Mouse (Mus musculus) CH12.LX (cell line): ENCODE data around the gene Btbd2. TPM values are rescaled to one million over a fixed set of nuclear protein-coding genes. Genes with fewer than 3 reads are reported as not detected.

Experiments used
- DNase-seq: peaks from one replicate; pipeline ENCODE4 v3.0.0-alpha.2; 2013; ENCODE audit errors: extremely low read depth
- H3K27ac ChIP-seq: 2 replicates; pipeline ENCODE4 v1.5.1; 2012; ENCODE audit warnings: low read depth, mild to moderate bottlenecking, control low read depth, moderate library complexity; ENCODE audit not compliant: insufficient read depth
- H3K27me3 ChIP-seq: replicated peaks from 2 replicates; pipeline ENCODE3; 2012; ENCODE audit warnings: inconsistent platforms
- H3K36me3 ChIP-seq, 2 experiments: replicated peaks in 1 of 2; 2 replicates each; pipeline versions ENCODE3 to v1.6.1; 2012; ENCODE audit warnings: inconsistent platforms in 1 of 2, low read length in 1 of 2, mild to moderate bottlenecking in 1 of 2, mixed read lengths in 1 of 2, moderate library complexity in 1 of 2; ENCODE audit not compliant: control insufficient read depth in 1 of 2, insufficient read depth in 1 of 2
- H3K4me1 ChIP-seq, 2 experiments: 2 replicates each; pipeline ENCODE4 v1.6.1; 2012; ENCODE audit warnings: inconsistent platforms in 1 of 2, moderate library complexity in 1 of 2; ENCODE audit not compliant: insufficient read depth in 2 of 2, control insufficient read depth in 1 of 2
- H3K4me2 ChIP-seq: 2 replicates; pipeline ENCODE4 v1.6.1; 2012; ENCODE audit warnings: low read depth, mild to moderate bottlenecking, control low read depth; ENCODE audit not compliant: poor library complexity, insufficient read depth, severe bottlenecking
- H3K4me3 ChIP-seq, 3 experiments: fragments of 150-350 bp in 1 of 3; sonication (generic) in 1 of 3; replicated peaks in 1 of 3; 2 replicates each; pipeline versions ENCODE3 to v1.5.1; 2011 to 2012; ENCODE audit warnings: low read depth in 2 of 3, low read length in 2 of 3, mild to moderate bottlenecking in 2 of 3, moderate library complexity in 2 of 3, control low read depth in 1 of 3, improper control_type of control experiment in 1 of 3, inconsistent platforms in 1 of 3, mixed read lengths in 1 of 3; ENCODE audit not compliant: poor library complexity in 1 of 3
- H3K79me2 ChIP-seq: replicated peaks from 2 replicates; pipeline ENCODE4 v1.6.1; 2012; ENCODE audit warnings: mild to moderate bottlenecking, moderate library complexity; ENCODE audit not compliant: control insufficient read depth, poor library complexity, insufficient read depth, severe bottlenecking; ENCODE audit errors: extremely low read depth
- H3K9ac ChIP-seq: 2 replicates; pipeline ENCODE4 v1.6.1; 2012; ENCODE audit warnings: low read depth, mild to moderate bottlenecking, control low read depth, moderate library complexity; ENCODE audit not compliant: insufficient read depth
- H3K9me3 ChIP-seq: replicated peaks from 2 replicates; pipeline ENCODE3; 2012; ENCODE audit warnings: low read length, inconsistent platforms, mixed read lengths
- CHD2 ChIP-seq: IDR thresholded peaks from 2 replicates; pipeline ENCODE4 v1.6.1; 2011; ENCODE audit warnings: low read length, improper control_type of control experiment
- CTCF ChIP-seq, 2 experiments: IDR thresholded peaks in 1 of 2; conservative IDR thresholded peaks in 1 of 2; 2 replicates each; pipeline ENCODE4 v1.5.1; 2011 to 2012; ENCODE audit warnings: low read depth in 2 of 2, low read length in 2 of 2, improper control_type of control experiment in 1 of 2, inconsistent platforms in 1 of 2, mild to moderate bottlenecking in 1 of 2, moderate library complexity in 1 of 2
- EP300 ChIP-seq: IDR thresholded peaks from 2 replicates; pipeline ENCODE4 v1.6.1; 2011; ENCODE audit warnings: low read length, improper control_type of control experiment
- ETS1 ChIP-seq: conservative IDR thresholded peaks from 2 replicates; pipeline ENCODE4 v1.6.1; 2012; ENCODE audit warnings: low read depth, mild to moderate bottlenecking, inconsistent platforms, low read length, improper control_type of control experiment, moderate library complexity
- GABPA ChIP-seq: IDR thresholded peaks from 2 replicates; pipeline ENCODE4 v1.6.1; 2012; ENCODE audit warnings: low read depth, low read length, improper control_type of control experiment, inconsistent platforms; ENCODE audit not compliant: insufficient replicate concordance
- HCFC1 ChIP-seq: IDR thresholded peaks from 2 replicates; pipeline ENCODE4 v1.6.1; 2012; ENCODE audit warnings: low read depth, mild to moderate bottlenecking, inconsistent platforms, low read length, improper control_type of control experiment
- IRF4 ChIP-seq: IDR thresholded peaks from 2 replicates; pipeline ENCODE4 v1.6.1; 2014; ENCODE audit warnings: low read depth, mild to moderate bottlenecking, inconsistent platforms, low read length, improper control_type of control experiment
- MAX ChIP-seq: IDR thresholded peaks from 2 replicates; pipeline ENCODE4 v1.6.1; 2011; ENCODE audit warnings: low read length, improper control_type of control experiment
- MAZ ChIP-seq: IDR thresholded peaks from 2 replicates; pipeline ENCODE4 v1.6.1; 2012; ENCODE audit warnings: low read depth, mild to moderate bottlenecking, inconsistent platforms, low read length, improper control_type of control experiment, moderate library complexity
- MEF2A ChIP-seq: IDR thresholded peaks from 2 replicates; pipeline ENCODE4 v1.6.1; 2014; ENCODE audit warnings: low read depth, mild to moderate bottlenecking, inconsistent platforms, low read length, improper control_type of control experiment, borderline replicate concordance
- MXI1 ChIP-seq: IDR thresholded peaks from 2 replicates; pipeline ENCODE4 v1.6.1; 2011; ENCODE audit warnings: mild to moderate bottlenecking, low read depth, low read length, improper control_type of control experiment
- NELFE ChIP-seq: IDR thresholded peaks from 2 replicates; pipeline ENCODE4 v1.6.1; 2011; ENCODE audit warnings: low read depth, low read length, improper control_type of control experiment
- NRF1 ChIP-seq: IDR thresholded peaks from 2 replicates; pipeline ENCODE4 v1.6.1; 2014; ENCODE audit warnings: low read depth, mild to moderate bottlenecking, inconsistent platforms, low read length, improper control_type of control experiment, moderate library complexity
- PAX5 ChIP-seq: IDR thresholded peaks from 2 replicates; pipeline ENCODE4 v1.6.1; 2012; ENCODE audit warnings: low read length, inconsistent platforms, mixed read lengths
- POLR2A ChIP-seq: IDR thresholded peaks from 2 replicates; pipeline ENCODE4 v1.6.1; 2011; ENCODE audit warnings: low read depth, mild to moderate bottlenecking, improper control_type of control experiment, low read length
- POLR2AphosphoS2 ChIP-seq: IDR thresholded peaks from 2 replicates; pipeline ENCODE4 v1.6.1; 2011; ENCODE audit warnings: low read depth, low read length, improper control_type of control experiment
- RAD21 ChIP-seq: IDR thresholded peaks from 2 replicates; pipeline ENCODE4 v1.6.1; 2011; ENCODE audit warnings: low read depth, mild to moderate bottlenecking, low read length, improper control_type of control experiment, moderate library complexity
- RCOR1 ChIP-seq: conservative IDR thresholded peaks from 2 replicates; pipeline ENCODE4 v1.6.1; 2012; ENCODE audit warnings: low read depth, mild to moderate bottlenecking, inconsistent platforms, low read length, improper control_type of control experiment
- SIN3A ChIP-seq: IDR thresholded peaks from 2 replicates; pipeline ENCODE4 v1.6.1; 2012; ENCODE audit warnings: low read length, improper control_type of control experiment, inconsistent platforms
- SMC3 ChIP-seq: IDR thresholded peaks from 2 replicates; pipeline ENCODE4 v1.6.1; 2011; ENCODE audit warnings: low read depth, low read length, improper control_type of control experiment
- TCF12 ChIP-seq: IDR thresholded peaks from 2 replicates; pipeline ENCODE4 v1.6.1; 2014; ENCODE audit warnings: low read depth, mild to moderate bottlenecking, inconsistent platforms, low read length, improper control_type of control experiment
- USF1 ChIP-seq: IDR thresholded peaks from 2 replicates; pipeline ENCODE4 v1.6.1; 2014; ENCODE audit warnings: low read depth, mild to moderate bottlenecking, inconsistent platforms, low read length, improper control_type of control experiment
- ZMIZ1 ChIP-seq: IDR thresholded peaks from 2 replicates; pipeline ENCODE4 v1.6.1; 2012; ENCODE audit warnings: low read depth, mild to moderate bottlenecking, inconsistent platforms, low read length, improper control_type of control experiment
- ZNF384 ChIP-seq: IDR thresholded peaks from 2 replicates; pipeline ENCODE4 v1.6.1; 2012; ENCODE audit warnings: low read depth, low read length, improper control_type of control experiment, inconsistent platforms
- dilution Hi-C: fragments of 300-500 bp; cut with MboI; formaldehyde crosslinking; loops from 2 replicates; pipeline ENCODE4 v1.14.3; 2020; ENCODE audit warnings: low sequenced_read_pairs; ENCODE audit not compliant: extremely low pct_unique_long_range_greater_than_20kb, extremely low pct_ligation_motif_present
- in situ Hi-C: fragments of 300-500 bp; cut with MboI; formaldehyde crosslinking; loops from 3 replicates; pipeline ENCODE4 v1.14.3; 2019; ENCODE audit warnings: low sequenced_read_pairs, low pct_ligation_motif_present, low pct_unique_long_range_greater_than_20kb, mixed read lengths
- polyA plus RNA-seq: library from polyadenylated mRNA; unstranded; fragments of >175 nt; gene quantifications from 2 replicates; pipeline ENCODE4 v1.2.1, GENCODE M21; 2012; ENCODE audit warnings: low read depth; ENCODE audit not compliant: insufficient read length
- total RNA-seq, 2 experiments: library from RNA; depleted of rRNA; stranded (reverse); fragments of 300-350 nt in 1 of 2; fragments of >200 nt in 1 of 2; gene quantifications; 2 replicates each; pipeline ENCODE4 v1.2.3; 2012 to 2014

Gene Btbd2
- total and polyA plus RNA-seq, 3 experiments = 11.1 to 26.2 (median 19.4) TPM

GRCm38 (mm10) chr10:80665459-80665858 lies 8.6 kb upstream of the Btbd2 start:
- Histone ChIP-seq H3K4me1 (peaks cover 13 to 79% of the 10 kb centered on the region in 2 experiments), H3K27me3 (no peaks in the 10 kb centered on the region), H3K79me2 (no peaks in the 10 kb centered on the region), H3K4me3 (no peak overlapping the region), H3K27ac (peak overlapping the region; percentile 4; the same call in 1 of the 2 replicates), H3K4me2 (no peak overlapping the region), H3K36me3 (peaks cover 50 to 53% of the 10 kb centered on the region in 2 experiments), H3K9ac (no peak overlapping the region), H3K9me3 (no peaks in the 10 kb centered on the region)
- DNase-seq = no peak
- in situ Hi-C loops (no loop called here), dilution Hi-C loops (no loop called here)
- TF ChIP-seq CTCF (conservative IDR thresholded peaks at IDR 0.05 in 1 of 2, IDR thresholded peaks at IDR 0.05 in 1 of 2; ENCODE audit: low read depth in 2 of 2, low read length in 2 of 2) = no peak
- no peak for TF ChIP-seq EP300
- TF ChIP-seq USF1 = no peak

- H3K27ac ChIP-seq = peak overlapping the region; percentile 71
- DNase-seq = no peak
- in situ Hi-C loops = no loop called here
Measured at GRCm38 (mm10) chr10:80665016-80665380, 8.1 kb upstream of the Btbd2 start.

GRCm38 (mm10) chr10:80664197-80665015 lies 7.5 kb upstream of the Btbd2 start:
- Histone ChIP-seq H3K36me3 (peaks cover 39 to 43% of the 10 kb centered on the region in 2 experiments), H3K4me1 (peaks cover 13 to 68% of the 10 kb centered on the region in 2 experiments), H3K27me3 (no peaks in the 10 kb centered on the region), H3K4me3 (no peak overlapping the region), H3K9me3 (no peaks in the 10 kb centered on the region), H3K4me2 (no peak overlapping the region), H3K27ac (peak overlapping the region; percentile 88), H3K79me2 (no peaks in the 10 kb centered on the region), H3K9ac (no peak overlapping the region)
- dilution Hi-C loops (no loop called here), in situ Hi-C loops (no loop called here)
- DNase-seq = no peak
- TF ChIP-seq MEF2A (no peak; the same call in 1 of the 2 replicates), SMC3 (no peak), PAX5 (no peak), RCOR1 (no peak), MAZ (no peak), ZNF384 (peak; percentile 87), TCF12 (no peak), NRF1 (no peak), ZMIZ1 (no peak; the same call in 1 of the 2 replicates), NELFE (no peak), HCFC1 (no peak), POLR2AphosphoS2 (no peak), IRF4 (0 out of 2 replicates have a peak, but pooled peaks have one; percentile 19), CTCF (conservative IDR thresholded peaks at IDR 0.05 in 1 of 2, IDR thresholded peaks at IDR 0.05 in 1 of 2; ENCODE audit: low read depth in 2 of 2, low read length in 2 of 2) (no peak), USF1 (no peak), POLR2A (peak; percentile 20; the same call in 1 of the 2 replicates), CHD2 (no peak), RAD21 (no peak), SIN3A (no peak), MXI1 (peak; percentile 30; the same call in 1 of the 2 replicates), GABPA (no peak), MAX (no peak)

More at GRCm38 (mm10) chr10:80665016-80665380, 8.1 kb upstream of the Btbd2 start:
- TF ChIP-seq CTCF (conservative IDR thresholded peaks at IDR 0.05 in 1 of 2, IDR thresholded peaks at IDR 0.05 in 1 of 2; ENCODE audit: low read depth in 2 of 2, low read length in 2 of 2) = no peak
- TF ChIP-seq MXI1 = no peak
- TF ChIP-seq ETS1 = no peak
- no peak for TF ChIP-seq MAZ
- TF ChIP-seq GABPA = no peak
- TF ChIP-seq, all 38 proteins: peak for 0
- H3K27me3 ChIP-seq = no peaks in the 10 kb centered on the region
- no peak overlapping the region for H3K4me2 ChIP-seq
- peaks cover 45 to 49% of the 10 kb centered on the region in 2 experiments for H3K36me3 ChIP-seq
- H3K4me1 ChIP-seq = peaks cover 13 to 74% of the 10 kb centered on the region in 2 experiments
- H3K4me3 ChIP-seq = no peak overlapping the region
- no peaks in the 10 kb centered on the region for H3K79me2 ChIP-seq
- H3K9ac ChIP-seq = no peak overlapping the region
- no peaks in the 10 kb centered on the region for H3K9me3 ChIP-seq
- dilution Hi-C loops = no loop called here
